Mouse (Mus musculus) embryonic fibroblast, embryonic 13.5 days (primary cell): ENCODE data around the gene Clstn3. TPM values are rescaled to one million over a fixed set of nuclear protein-coding genes. Genes with fewer than 3 reads are reported as not detected.
A peak's percentile ranks its signal among the peaks of the same experiment; 100 is the strongest.
"Not testable (repeated sequence)": the region's sequence is repeated elsewhere in the genome, so short reads cannot be mapped to it uniquely, and the experiment has no call there.

Experiments
- H3K27ac ChIP-seq: 2 replicates; pipeline ENCODE4 v1.5.1; 2012; ENCODE audit warnings: low read length, control low read depth, inconsistent platforms; ENCODE audit not compliant: insufficient read depth
- H3K4me1 ChIP-seq: 2 replicates; pipeline ENCODE4 v1.6.1; 2011; ENCODE audit warnings: low read length; ENCODE audit not compliant: control insufficient read depth, insufficient read depth
- H3K4me3 ChIP-seq: 2 replicates; pipeline ENCODE4 v1.5.1; 2011; ENCODE audit warnings: mild to moderate bottlenecking, control low read depth, low read length; ENCODE audit not compliant: insufficient read depth
- CTCF ChIP-seq: IDR thresholded peaks from 2 replicates; pipeline ENCODE4 v1.5.1; 2011; ENCODE audit warnings: mild to moderate bottlenecking, control low read depth, low read length, moderate library complexity, borderline replicate concordance; ENCODE audit not compliant: insufficient read depth
- POLR2A ChIP-seq: IDR thresholded peaks from 2 replicates; pipeline ENCODE4 v1.6.1; 2011; ENCODE audit warnings: low read depth, mild to moderate bottlenecking, control low read depth, low read length, moderate library complexity
- polyA plus RNA-seq: library from polyadenylated mRNA; stranded (reverse); fragments of >200 nt; gene quantifications from 2 replicates; pipeline ENCODE4 v1.2.4, GENCODE M21; 2011; ENCODE audit warnings: low read depth; ENCODE audit not compliant: missing spikeins, insufficient read length

The Clstn3 gene
- polyA plus RNA-seq, 1 experiment, result 0.44 TPM

DNA sequence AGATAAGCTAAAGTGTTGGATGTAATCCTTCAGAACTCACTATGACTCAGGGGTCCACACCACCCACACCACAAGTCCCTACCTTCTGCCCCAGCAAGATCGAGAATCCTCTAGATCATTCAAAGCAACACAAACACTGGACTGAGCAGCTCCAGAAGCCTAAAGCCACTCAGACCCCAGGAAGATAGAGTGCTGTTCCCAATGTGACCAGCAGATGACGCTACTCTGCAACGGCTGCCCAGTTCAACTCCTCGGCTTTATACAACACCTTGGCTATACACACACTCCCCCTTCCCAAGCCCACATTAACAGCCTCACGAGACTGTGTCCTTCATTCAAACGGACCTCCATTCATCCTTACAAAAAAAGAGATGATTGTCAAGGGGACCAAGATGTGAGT, 8.2 kb upstream of the Clstn3 start:
- H3K27ac ChIP-seq, result no peak overlapping the region
- TF ChIP-seq POLR2A (no peak), CTCF (0 out of 2 replicates have a peak, but pooled peaks have one; percentile 18)
- H3K4me3 ChIP-seq, result no peak overlapping the region
- no peaks in the 10 kb centered on the region for H3K4me1 ChIP-seq

- not testable (repeated sequence) for H3K4me3 ChIP-seq, H3K4me1 ChIP-seq, H3K27ac ChIP-seq
Measured at GRCm38 (mm10) chr6:124471783-124472638, 7.4 kb upstream of the Clstn3 start.

GRCm38 (mm10) chr6:124471121-124471520, 6.5 kb upstream of the Clstn3 start:
- no peak for TF ChIP-seq CTCF
- no peak for TF ChIP-seq POLR2A
- no peaks in the 10 kb centered on the region for H3K4me1 ChIP-seq

GRCm38 (mm10) chr6:124465729-124466128, 1.1 kb upstream of the Clstn3 start:
- Histone ChIP-seq H3K4me1 (no peaks in the 10 kb centered on the region), H3K27ac (no peak overlapping the region), H3K4me3 (no peak overlapping the region)
- TF ChIP-seq POLR2A (no peak), CTCF (no peak)

More at GRCm38 (mm10) chr6:124471121-124471520, 6.5 kb upstream of the Clstn3 start:
- Histone ChIP-seq H3K27ac (no peak overlapping the region), H3K4me3 (no peak overlapping the region)

DNA sequence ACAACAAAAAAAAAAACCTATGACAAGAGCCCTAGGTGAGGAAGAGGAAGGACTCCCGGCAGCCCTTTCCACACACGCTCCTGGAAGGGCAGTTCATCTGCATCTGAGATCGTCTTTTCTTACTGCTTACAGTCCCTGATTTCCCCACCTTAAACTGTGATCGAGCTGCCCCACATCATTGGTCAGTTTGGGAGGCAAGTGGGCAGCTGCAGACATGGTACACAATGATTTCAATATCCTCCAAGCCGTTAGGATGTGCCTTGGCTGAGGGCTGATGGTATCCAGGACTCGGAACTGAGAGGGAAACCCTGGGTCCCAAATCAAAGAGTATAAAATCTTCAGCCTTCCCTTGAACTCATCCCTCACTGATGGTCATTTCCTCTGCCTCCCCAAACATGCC, 705 bp upstream of the Clstn3 start:
- no peak overlapping the region for H3K4me3 ChIP-seq

DNA sequence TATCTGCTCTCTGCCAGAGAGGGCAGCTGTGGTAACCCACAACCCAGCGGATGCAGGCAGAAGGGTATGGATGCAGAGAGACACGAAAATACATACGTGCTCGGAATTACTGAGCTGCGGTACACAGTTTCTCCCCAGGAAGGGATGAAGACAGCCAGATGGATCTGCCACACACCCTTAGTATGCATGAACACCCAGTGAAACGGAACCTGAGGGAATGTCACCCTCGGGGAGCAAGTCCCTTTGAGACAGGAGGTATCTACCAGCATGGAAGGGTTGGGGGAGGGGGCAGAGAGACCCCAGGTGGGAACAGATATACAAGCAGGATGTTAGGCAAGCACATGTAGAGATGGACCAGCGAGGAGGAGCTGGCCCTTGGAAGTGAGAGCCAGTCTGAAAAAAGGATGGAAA, 708 bp downstream of the Clstn3 start:
- Histone ChIP-seq H3K27ac (no peak overlapping the region), H3K4me1 (no peaks in the 10 kb centered on the region), H3K4me3 (no peak overlapping the region)
- TF ChIP-seq CTCF, result no peak
- no peak for TF ChIP-seq POLR2A

More for the DNA sequence above, 705 bp upstream of the Clstn3 start:
- Histone ChIP-seq H3K4me1 (no peaks in the 10 kb centered on the region), H3K27ac (no peak overlapping the region)
- TF ChIP-seq POLR2A, result no peak
- TF ChIP-seq CTCF, result no peak

GRCm38 (mm10) chr6:124459388-124459787, 5.2 kb downstream of the Clstn3 start:
- H3K4me3 ChIP-seq, result no peak overlapping the region
- H3K4me1 ChIP-seq, result no peaks in the 10 kb centered on the region
- H3K27ac ChIP-seq, result no peak overlapping the region
- TF ChIP-seq POLR2A (no peak), CTCF (no peak)

- Histone ChIP-seq H3K27ac (no peak overlapping the region), H3K4me3 (no peak overlapping the region), H3K4me1 (no peaks in the 10 kb centered on the region)
- TF ChIP-seq POLR2A, result no peak
- TF ChIP-seq CTCF, result no peak
Measured at GRCm38 (mm10) chr6:124458505-124458904, 6.1 kb downstream of the Clstn3 start.

- Histone ChIP-seq H3K4me1 (no peaks in the 10 kb centered on the region), H3K27ac (no peak overlapping the region), H3K4me3 (no peak overlapping the region)
- TF ChIP-seq CTCF, result no peak
- no peak for TF ChIP-seq POLR2A
Measured at GRCm38 (mm10) chr6:124457827-124458226, 6.8 kb downstream of the Clstn3 start.

DNA sequence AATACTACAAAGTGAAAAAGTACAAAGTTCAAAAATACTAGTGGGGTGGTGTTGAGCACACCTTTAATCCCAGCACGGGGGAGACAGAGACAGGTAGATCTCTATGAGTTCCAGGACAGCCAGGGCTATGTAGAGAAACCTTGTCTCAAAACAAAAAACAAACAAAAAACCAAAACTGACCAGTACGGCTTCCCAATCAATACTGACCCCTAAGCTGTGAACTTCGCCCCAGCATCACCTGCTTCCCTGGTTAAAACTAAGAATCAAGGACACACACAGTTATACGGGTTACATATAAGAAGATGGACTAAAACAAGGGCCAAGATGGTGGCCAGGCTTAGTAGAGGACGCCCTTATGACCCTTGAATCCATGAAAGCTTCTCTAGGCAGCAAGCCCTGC, 8.4 kb downstream of the Clstn3 start:
- TF ChIP-seq CTCF (no peak), POLR2A (no peak)
- no peak overlapping the region for H3K27ac ChIP-seq
- H3K4me3 ChIP-seq, result no peak overlapping the region
- H3K4me1 ChIP-seq, result no peaks in the 10 kb centered on the region
